Mouse (Mus musculus) heart, postnatal 25 days (tissue): ENCODE measurements at regions not wholly inside any gene's neighbourhood (a gene's known extent, or its start where the extent isn't known, plus 50 kb on each side); places are given as distances from the start of the nearest gene placed in this dataset.

ENCODE experiments used
- DNase-seq: peaks from one replicate; pipeline ENCODE4 v3.0.0; 2022; ENCODE audit warnings: low spot score
- intact Hi-C: fragments of 180-260 bp; cut with DNase I; formaldehyde crosslinking; loops from one replicate; pipeline ENCODE4 v1.15.1; 2025

- intact Hi-C loops = no loop called here
- DNase-seq = no peak
These were observed 80.9 kb downstream of the Tmem212 start for GRCm38 (mm10) chr3:27815201-27815695.

DNA sequence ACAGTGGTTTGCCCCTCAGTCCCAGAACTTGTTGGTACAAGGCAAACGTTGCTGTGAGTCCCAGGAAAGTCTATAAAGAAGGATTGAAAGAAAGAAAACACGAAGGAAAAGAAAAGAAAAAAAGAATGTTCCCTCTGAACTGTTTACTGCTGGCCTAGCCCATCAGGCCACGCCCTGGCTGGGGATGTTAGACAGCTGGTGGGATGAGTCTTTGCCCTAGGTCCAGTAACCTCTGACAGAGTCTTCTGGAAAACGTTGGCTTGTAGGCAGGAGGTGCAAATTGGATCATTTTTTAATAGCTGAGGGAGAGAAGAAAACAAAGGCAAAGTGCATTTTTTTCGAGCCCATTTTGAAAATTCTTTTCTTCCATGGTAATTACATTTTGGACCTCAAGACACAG is 91.9 kb downstream of the Tmem212 start:
- intact Hi-C loops = no loop called here
- DNase-seq = no peak

DNA sequence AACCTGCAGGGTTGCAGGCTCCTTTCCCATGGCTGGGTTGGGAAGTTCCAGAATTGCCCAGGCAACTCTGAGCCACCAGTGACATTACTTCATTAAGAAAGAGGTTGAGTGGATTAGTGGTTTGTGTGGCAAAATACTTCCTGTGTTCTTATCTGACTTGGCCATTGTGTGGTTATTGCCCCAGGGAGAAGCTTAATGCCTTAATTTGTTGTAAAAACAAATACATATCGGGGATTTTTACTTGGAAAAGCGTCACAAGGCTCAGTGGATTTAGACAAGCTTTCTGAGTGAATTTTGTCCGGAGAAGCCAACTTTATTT is 80.5 kb upstream of the Fndc3b start:
- DNase-seq = no peak
- intact Hi-C loops = no loop called here

GRCm38 (mm10) chr3:27790932-27791632 is 80.0 kb upstream of the Fndc3b start:
- intact Hi-C loops = no loop called here
- no peak for DNase-seq

- intact Hi-C loops = no loop called here
- no peak for DNase-seq
These were observed 72.8 kb upstream of the Fndc3b start for GRCm38 (mm10) chr3:27783926-27784325.

DNA sequence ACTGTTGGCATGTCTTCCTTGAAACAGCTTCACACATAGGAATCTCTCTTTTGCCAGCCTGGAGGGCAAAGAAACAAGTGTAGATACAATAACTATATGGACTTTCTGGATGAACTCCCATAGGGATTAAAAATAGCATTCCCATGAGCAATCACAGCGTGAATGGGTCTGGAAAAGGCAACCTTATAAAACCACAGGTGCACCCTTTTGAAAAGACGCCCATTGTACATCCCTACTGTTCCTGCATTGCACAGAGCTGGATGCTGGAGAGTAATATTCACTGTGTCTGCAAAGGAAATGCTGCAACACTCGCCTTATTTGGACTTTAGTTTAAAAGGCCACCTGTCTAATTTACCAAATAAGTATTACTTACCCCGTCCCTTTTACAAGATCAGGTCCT is 72.4 kb upstream of the Fndc3b start:
- no peak for DNase-seq
- intact Hi-C loops = no loop called here

GRCm38 (mm10) chr3:27782056-27782765 is 71.1 kb upstream of the Fndc3b start:
- no peak for DNase-seq

GRCm38 (mm10) chr3:27779892-27780291 is 68.8 kb upstream of the Fndc3b start:
- no peak for DNase-seq
- intact Hi-C loops = no loop called here

More at GRCm38 (mm10) chr3:27782056-27782765, 71.1 kb upstream of the Fndc3b start:
- intact Hi-C loops = no loop called here

GRCm38 (mm10) chr3:27777751-27778150 is 66.6 kb upstream of the Fndc3b start:
- no peak for DNase-seq
- intact Hi-C loops = no loop called here

GRCm38 (mm10) chr3:27773176-27773575 is 62.1 kb upstream of the Fndc3b start:
- intact Hi-C loops = no loop called here
- no peak for DNase-seq

DNA sequence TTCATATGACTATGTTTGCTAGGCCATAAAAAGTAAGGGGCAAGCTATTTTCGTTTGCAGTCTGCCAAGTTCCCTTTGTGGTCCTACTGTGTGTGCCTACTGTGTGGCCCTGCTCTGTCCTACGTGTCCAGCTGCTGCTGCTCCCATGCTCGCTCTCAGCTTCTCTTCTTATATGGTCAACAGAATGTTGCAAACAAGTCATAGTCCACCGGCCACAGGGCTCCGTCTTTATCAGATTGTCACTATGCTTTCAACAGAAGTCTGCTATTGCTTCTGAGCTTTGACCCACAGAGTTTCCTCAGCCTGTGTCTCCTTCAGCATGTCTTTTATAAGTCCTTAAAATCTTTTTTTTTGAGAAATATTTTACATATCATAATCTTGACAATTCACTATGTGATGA is 58.3 kb upstream of the Fndc3b start:
- DNase-seq = no peak
- intact Hi-C loops = no loop called here

DNA sequence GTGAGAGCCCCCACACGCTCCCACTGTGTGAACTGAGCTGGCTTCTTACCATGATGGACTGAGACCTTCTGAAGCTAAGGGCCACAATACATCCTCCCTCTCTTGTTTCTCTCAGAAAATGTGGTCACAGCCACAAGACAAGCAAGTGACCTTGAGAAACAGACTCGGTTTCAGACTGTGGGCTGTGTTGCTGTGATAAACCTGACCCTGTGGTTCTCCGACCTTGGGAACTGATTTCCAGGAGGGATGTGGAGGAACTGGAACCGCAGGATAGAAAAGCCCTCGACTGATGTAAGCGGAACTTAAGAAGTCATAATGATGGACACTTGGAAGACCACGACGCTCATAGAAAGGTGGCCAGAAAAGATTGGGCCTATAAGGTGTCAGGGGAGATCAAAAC is 56.1 kb upstream of the Fndc3b start:
- intact Hi-C loops = no loop called here
- no peak for DNase-seq

DNA sequence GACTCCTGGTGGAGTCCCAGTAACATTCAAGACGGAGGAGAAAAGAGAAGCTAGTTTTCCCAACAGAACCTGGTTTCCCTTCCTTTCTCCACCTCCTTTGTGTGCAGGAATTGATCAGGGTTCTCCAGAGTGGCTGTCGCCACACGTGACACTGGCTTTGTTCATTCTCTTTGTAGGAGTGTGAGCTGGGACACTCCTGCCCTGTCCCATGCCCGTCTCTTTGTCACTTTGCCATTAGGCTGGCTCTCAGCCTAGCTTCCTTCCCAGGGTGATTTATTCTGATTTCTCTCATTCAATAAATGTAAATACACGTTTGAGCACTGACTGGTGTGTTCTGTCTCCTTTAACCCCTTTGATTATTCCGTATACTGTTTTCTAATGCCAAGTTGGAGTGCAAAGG is 55.3 kb upstream of the Fndc3b start:
- intact Hi-C loops = no loop called here
- no peak for DNase-seq

GRCm38 (mm10) chr3:27765929-27766328 is 54.8 kb upstream of the Fndc3b start:
- intact Hi-C loops = no loop called here
- DNase-seq = peak; percentile 36

GRCm38 (mm10) chr3:27764556-27764955 is 53.4 kb upstream of the Fndc3b start:
- intact Hi-C loops = no loop called here

DNA sequence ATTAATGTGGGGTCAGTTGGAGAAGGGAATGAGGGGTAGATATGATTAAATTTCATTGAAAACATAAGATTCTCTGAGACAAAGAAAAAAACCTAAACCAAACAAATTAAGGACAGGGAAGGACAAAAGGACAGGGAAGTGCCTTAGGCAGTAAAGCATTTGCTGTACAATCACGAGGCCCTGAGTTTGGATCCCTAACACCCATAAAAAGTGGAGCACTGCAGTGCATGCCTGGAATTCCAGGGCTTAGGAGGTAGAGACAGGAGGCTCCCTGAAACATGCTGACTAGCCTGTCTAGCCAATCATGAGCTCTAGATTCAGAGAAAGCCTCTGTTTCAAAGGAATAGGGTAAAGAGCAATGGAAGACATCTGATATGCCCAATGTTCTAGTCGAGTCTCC is 49.9 kb upstream of the Fndc3b start:
- no peak for DNase-seq
- intact Hi-C loops = no loop called here

More at GRCm38 (mm10) chr3:27764556-27764955, 53.4 kb upstream of the Fndc3b start:
- DNase-seq = no peak
